Mouse (Mus musculus): ENCODE results near the gene Car15.

The Car15 gene

DNA sequence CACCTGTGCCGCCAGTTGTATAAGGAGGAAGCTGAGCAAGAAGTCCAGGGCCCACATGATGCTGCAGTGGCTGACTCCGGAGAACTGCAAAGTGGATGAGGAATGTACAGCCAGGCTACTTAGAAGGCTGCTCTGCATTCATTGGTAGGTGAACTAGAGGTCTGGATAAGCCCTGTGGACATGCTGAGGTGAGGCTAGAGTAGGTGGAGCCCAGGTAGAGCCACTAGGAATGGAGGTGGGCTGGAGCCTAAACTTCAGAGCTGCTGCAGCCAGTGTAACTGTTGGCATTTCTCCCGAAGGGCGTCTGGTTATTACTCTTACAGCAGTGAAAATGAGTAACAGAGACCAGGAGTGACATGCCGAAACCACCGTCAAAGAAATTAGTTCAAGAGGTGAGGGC lies at the start of gene Car15:
Car15 (minus strand) TSS at position 314 of the 400 bp plus-strand sequence.
- DNase-seq: no peak

DNA sequence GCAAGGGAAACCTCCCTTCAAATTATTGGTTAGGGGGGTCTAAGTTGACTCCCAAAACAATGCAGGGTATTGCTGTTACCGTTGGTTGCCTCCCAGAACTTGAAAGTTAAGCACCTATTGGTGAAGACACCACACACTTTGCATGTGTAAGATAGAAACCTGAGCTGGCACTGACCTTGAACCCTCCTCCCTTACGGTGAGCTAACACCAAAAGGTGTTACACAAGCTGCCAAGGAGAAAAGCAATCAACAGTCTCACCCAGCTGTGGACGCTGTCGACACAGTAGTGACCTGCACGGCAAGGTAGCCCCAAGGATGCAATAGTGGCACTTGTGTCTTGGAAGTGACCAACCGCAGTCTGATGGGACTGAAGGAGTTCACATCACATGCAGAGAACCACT lies 46.0 kb upstream of the Car15 start:
- no peak for DNase-seq

DNA sequence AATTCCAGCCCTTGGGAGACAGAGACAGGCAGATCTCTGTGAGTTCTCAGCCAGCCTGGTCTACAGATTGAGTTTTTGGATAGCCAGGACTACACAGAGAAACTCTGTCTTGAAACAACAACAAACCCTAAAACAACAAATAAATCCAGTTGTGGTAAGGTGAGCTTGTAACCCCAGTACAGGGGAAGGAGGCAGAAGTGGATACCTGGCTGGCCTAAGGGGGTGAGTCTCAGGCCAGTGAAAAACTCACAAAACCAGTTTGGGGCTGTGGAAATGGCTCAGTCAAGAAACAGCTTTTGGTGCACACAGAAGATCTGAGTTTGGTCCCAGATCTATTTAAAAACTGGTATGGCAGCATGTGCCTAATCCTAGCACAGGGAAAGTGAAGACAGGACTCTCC lies 44.0 kb upstream of the Car15 start:
- DNase-seq: no peak

DNA sequence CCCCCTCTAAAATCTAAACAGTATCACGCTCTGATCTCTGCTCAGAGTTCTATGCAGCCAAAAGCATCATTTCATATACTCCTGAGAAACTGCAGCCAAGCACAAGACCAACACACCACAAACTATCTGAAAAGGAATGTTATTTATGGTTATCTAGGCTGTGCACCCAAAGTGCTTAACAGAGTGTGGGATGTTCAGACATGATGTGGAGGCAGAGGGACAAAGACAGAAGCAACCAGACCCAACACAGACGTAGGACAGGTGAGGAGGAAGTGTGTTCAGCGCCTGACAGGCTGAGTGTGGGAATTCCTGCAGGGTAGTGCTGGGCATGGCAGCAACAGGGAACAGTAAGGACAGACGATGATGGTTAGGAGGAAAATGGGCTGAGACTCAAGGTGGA lies 41.4 kb upstream of the Car15 start:
- no peak for DNase-seq

DNA sequence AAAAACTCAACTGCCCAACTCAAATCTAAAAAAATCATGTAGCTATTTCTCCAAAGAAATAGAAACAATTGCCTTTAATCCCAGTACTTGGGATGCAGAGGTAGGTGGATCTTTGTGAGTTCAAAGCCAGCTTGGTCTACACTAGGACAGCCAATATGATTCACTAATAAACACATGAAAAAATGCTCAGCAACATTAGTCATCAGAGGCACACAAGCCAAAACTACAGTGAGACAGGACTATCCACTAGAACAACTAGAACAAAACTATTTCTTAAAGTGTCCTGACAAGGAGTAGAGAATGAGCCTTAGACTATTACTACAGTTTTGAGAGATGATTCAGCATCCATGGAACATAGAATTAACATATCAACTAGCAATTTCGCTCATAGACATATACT lies 37.9 kb upstream of the Car15 start:
- DNase-seq: no peak

DNA sequence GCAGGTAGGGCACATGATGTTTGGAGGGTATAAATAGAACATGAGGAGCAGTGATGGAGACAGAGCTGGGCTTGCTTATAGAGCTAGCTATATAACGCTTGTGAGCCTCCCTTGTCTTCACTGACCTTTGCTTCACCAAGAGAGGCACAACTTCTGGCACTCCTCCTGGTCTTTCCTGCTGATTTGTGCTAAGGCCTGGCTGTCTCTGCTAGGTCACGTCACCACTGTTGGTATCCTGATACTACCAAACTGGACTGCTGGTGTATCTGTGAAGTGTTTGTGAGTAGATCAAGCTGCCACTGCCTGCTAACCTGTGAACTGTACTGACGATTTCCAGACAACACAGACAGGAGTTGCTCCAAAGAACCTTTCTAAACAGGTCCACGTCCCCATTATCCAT lies 37.0 kb upstream of the Car15 start:
- no peak for DNase-seq

DNA sequence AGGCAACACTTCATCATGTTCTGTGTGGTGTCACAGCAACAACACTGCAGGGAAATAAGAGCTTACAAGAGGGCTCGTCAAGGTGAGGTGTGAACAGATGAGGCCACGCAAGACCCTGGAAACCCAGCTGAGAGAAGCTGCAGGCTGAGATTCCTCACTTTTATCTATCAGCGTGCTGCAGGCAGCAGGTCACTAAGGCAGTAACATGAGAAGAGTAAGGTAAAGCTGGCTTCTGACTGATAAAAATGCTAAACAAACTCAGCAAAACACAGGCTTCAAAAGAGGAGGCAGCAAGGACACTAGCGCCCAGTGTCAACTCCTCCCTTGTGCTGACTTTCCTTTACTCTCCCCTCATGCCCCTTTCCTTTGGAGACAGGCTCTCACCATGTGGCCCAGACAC lies 34.8 kb upstream of the Car15 start:
- no peak for DNase-seq

DNA sequence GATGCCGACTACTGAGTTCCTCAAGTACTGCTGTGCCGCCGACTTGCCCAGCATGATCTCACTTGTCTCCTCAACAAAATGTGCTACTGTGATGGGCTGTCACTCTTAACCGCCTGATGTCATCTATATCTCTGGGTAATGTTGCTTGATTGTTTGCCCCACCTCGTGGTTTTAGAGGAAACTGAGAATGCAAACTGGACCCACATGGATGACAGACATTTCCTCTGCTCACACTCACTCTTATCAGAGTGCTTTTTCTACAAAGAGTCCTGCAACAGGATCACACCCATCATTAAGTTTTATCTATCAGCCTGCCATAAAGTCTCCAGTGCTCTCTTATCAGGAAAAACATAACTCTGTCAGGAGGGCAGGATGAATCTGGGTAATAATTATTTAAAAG lies 33.1 kb upstream of the Car15 start:
- DNase-seq: no peak

DNA sequence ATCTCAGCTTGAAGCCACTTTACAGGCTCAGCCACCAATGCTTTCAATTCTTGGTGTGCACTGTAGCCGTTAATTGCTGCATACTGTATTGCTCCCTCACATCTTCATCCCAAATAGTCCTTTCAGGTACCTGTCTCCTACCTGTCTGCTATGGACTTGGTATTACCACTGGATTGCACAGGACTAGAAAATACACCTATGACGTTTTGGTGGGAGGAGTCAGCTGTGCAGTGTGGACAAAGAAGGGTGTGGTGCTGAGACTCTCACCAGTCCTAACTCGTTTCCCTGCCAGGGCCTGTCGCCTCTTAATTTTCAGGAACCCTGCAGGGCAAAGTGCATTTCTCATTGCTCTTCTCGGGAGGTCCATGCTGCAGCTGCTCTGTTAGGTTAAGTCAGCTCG lies 27.6 kb upstream of the Car15 start:
- no peak for DNase-seq

DNA sequence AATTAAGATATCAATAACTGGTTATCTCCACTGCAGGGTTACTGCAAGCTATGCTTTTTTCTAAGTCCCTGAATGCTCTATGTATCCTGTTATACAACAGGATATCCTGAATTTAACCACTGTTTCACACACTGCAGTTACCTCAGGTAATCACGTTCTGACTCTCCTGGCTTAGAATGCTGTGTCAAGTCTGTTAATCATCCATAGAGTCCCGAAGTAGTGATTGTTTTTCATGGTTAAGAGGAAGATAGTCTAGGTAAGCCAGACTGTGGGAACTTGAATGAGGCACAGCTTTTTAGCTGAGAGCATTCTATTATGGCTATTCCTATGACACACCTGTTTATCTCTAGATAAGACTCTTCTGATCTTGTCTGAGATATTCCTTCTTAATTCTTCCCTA lies 27.1 kb upstream of the Car15 start:
- DNase-seq: no peak

DNA sequence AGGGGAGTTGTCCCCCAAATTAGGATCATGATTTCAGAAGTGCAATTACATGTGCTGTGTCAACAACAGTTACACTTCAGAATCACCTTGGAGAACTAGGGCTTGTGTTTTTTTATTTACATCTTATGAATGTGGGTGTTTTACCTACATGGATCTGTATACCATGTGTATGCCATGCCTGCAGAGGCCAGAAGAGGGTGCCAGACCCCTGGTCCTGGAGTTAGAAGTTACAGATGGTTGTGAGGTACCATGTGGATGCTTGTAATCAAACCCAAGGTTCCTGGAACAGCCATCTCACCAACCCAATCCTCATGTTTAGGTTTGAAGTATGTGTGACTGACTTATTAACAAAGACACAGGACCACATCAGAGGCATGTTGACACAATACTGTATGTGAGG lies 20.4 kb upstream of the Car15 start:
- DNase-seq: no peak

DNA sequence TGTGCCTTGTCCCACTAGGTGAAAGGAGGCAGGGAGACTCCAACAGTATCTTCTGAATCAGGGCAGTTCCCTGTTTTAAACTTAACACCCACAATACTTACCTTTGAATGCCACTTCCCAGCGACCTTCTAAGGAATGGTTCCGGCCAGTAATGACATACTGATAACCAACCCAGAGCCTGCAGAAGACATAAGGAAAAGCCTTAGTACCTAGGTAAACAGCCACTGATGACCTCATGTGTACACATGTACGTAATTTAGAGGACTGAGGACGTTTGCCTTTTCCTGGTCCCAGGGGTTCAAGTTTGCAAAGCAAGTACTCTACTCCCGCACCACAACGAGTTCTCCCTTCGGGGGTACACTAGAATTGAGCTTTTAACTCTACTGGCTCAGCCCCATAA lies 19.0 kb upstream of the Car15 start:
- DNase-seq: no peak

DNA sequence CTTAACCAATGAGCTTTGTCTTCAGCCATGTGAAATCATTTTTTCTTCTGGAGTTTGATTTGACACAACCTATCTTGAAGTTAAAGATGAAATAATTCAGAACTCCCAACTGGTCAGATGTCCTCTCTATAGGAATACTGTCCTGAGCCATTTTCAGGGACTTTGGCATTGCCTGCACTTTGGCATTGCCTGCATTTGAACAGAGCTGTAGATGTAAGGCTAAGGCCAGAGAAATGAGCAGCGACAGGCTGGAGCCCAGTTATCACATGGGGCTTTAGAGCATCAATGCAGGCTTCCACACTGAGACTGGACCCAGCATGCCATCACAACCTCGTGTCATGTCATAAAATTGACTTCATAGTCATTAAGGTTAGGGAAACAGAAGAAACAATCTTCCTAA lies 15.1 kb upstream of the Car15 start:
- no peak for DNase-seq

DNA sequence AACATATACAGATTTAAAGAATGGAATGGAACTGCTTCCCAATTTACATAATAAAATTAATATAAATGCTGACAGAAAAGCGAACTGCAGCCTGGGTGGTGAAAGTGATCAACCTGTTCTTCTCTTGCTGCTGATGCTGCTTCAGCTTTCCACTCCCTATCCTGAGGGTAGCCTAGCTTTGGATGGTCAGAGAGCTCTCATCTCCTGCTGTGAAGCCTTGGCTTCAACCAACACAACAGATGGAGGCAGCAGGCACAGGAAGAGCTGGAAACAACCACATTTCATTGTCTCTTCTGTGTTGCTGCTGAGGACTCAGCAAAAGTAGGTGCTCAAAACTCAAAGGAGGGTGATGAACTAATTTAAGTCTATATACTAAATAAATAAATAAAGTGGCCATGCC lies 13.7 kb upstream of the Car15 start:
- DNase-seq: no peak

DNA sequence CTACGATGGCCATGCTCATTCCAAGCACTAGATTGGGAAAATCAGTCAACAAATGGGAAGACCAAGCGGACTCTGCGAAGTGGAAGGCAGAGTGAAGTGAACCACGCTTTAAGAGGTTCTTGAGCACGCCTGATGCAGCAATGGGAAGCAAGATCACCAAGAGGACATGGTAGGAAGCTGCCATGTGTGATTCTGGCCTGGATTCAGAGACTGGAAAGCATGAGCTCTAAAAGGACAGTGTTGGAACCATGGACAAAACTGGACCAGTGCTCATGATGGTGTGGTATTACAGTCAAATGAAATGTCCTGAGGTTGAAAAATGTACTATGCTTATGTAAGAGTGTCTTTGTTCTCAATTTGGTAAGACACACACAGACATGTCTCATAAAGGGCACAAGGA lies 13.2 kb upstream of the Car15 start:
- no peak for DNase-seq

DNA sequence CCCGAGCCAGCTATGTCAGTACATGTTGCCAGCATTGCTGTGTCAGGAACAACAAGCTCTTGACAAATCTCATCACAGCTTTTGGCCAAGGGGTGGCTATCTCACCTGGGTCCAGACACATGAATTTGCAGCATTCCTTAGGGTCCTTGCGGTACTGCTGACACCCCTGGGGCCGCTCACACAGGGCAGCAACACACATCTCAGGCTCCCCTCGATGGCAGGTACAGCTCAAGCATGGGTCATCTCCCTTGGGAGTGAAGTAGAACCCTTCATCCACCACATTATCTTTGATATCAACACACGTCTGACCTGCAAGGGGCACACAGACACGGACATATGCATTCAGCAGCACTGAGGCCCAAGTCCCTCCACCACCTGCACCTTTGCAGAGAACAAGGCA lies 11.3 kb upstream of the Car15 start:
- no peak for DNase-seq

DNA sequence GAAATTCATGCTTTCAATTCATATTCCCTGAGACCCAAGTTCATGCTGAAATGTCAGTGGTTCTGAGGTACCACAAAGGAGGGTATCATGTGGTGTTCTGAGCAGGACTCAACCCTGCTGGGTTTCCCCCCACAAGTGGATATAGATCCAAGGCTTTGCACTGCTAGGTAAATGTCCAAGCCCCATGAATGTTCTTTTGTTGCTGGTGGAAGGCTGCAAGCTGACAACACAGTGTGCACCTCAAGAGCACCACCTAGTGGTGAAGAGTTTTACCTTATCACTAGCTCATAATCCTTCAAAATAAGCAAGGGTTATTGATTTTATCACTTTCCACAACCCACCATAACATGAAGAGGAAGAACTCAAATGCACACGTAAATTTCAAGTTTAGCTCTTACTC lies 10.8 kb upstream of the Car15 start:
- DNase-seq: no peak

DNA sequence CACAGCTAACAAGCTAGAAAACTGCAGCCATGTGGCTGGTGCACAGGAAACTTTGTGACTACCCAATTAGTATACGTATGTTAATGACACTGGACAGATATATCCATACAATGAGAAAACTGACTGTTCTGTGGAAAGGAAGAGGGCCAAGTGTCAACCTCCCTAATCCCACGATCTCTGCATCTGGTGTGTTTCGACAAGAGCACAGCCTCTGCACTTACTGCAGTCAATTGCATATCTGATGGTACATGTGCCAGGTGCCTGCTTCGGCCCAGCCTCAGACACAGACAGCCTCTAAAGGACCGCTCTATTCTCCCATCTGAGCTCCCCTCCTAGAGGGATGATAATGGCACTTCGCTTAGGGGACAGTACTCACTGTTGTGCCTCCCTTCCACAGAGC lies 10.3 kb upstream of the Car15 start:
- DNase-seq: no peak

DNA sequence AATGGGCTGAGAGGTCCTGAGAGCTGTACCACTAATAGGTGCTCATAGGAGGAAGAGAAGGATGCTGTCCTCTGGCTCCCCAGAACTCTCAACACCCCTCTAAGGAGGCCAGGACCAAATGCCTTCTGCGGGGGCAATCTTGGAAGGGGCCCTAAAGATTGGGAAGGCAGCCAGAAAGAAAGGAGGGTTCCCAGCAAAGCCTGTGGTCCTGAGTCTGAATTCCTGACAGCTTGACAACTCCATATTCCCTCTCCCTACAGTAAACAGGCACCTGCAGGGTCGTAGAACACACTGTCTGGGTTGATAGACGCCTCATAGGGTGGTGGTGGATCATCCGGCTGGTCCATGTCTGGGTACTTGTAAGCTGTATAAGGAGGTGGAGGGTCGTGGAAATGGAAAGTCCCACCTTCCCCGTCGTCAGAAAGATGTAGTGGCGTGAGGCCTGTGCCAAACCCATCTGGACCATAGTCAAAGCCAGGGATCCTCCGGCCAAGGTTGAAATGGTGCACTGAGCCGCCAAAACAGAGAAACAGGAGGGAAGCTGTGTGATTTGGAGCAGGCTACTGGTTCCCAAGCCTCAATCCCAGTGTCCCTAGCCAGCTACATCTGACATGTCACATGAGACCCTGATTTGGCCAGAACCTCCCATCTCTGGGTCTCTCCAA lies 5.7 kb upstream of the Car15 start:
- no peak for DNase-seq

DNA sequence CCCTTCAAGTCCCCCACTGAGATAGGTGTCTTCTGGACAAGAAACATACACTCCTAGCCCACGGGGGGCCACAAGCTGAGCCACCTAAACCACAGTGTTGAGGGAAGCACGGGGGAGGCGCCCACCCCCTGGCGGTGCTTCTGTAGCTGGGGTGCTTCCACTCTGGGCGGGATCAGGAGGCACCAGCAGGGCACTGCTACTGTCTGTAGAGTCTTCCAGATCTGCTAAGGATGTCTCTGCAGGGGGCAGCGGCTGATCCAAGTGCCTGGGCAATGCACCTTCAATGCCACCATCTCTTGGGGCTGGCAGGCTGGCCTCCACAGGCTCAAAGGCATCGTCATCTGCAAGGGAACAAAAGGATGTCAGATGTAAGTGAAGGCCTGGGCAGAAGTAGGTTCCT lies 4.3 kb upstream of the Car15 start:
- no peak for DNase-seq

DNA sequence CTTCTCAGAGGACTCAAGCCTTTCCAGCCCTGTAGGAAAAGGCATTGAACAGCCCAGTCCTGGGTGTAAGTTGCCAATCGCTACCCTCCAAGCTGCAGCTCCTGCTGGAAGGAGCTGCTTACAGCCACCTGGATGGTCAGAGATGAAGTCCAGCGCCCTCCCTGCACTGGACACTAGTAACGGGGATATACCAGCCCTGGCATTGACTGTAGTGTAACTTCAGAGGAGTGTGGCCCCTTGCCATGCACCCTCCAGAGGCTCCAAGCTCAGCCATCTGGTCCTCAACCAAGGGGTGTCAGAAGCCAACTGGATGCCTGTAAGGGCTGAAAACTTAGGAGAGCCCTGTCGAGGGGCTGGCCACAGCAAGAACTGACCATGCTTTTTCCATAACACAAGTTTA lies 1.8 kb upstream of the Car15 start:
- DNase-seq: no peak

DNA sequence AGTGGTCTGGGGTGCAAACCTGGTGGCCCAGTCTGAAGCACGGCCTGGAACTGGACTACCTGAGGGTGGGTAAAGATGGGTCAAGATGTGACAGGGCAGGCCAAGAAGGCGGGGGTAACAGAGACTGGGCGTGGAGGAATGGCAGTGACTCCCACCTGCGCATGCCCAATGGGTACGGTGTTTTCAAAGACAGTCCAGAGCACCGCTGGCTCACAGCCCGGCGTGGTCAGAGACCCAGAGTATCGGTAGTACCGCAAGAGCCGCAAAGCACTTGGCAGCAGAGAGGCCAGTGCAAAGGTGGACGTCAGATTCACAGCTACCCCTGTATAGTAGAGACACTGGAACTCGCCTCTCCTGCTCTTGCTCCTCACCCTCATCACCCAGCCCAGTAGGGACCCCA lies 2.7 kb downstream of the Car15 start:
- no peak for DNase-seq

DNA sequence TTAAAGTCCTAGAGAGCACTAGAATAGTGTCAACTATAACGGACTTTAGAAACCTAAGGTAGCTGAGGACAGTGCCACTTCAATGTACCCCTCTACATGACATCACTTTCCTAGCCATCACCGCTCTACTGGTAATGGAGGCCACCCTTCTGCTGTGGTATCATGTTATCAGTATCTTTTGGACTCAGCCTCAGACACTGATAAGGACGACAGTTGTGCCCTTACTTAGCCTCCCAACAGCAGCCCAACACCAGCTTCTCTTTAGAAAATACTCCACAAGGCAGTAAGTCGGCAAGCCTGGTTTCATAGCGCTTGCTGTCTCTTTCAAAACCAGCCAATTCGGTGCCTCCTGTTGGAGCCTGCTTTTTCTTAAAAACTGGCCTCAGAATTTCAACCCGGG lies 3.6 kb downstream of the Car15 start:
- no peak for DNase-seq

DNA sequence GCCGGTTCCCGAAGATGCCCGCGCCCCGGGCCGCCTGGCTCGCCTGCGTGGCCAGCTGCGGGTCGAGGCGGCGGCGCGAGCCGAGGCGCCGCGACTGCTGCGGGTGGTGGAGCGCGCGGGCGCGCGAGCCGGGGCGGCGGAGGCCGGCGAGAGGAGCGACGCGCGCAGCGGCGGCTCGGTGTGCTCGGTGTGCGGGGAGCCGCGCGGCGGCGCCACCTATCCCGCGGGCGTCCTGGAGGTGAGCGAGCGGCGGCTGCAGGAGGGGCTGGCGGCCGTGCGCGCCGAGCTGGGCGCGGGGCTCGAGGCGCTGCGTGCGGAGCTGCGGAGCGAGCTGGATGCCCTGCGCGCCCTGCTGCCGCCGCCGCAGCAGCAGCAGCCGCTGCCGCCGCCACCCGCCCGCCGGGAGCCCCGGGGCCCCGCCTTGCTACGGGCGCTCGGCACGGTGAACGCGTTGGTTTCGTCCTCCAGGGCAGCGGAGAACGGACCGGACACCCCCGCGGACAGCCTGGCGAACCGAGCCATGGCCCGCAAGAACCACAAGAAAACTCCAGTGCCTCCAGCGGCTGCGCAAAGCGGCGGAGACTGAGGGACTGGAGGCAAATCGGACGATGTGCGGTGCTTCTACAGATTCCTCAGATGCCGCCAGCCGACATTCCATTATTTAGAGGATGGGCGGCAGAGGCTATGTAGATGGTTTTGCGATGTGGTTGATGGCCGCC lies 4.3 kb downstream of the Car15 start:
- DNase-seq: peak; percentile 60

DNA sequence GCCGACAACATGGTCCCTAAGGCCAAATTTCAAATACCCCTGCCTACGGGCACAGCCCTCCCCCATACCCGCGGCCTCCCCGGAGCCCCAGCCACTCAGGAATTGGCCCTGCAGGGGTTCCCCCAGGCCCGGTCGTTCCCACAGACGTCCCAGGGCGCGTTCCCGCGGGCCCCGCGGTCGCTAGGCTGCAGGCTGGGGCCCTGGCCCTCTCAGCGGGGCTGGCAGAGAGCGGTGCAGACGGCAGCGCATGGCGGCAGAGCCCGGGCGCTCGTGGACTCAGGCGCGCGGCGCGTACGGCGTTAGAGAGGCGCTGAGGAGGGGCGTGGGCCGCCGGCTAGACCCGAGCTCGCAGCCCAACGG lies 4.9 kb downstream of the Car15 start:
- DNase-seq: peak; percentile 63
